Mouse (Mus musculus) heart, postnatal 10 days (tissue): Measurements from ENCODE around the gene Olfr1197. TPM values are rescaled to one million over a fixed set of nuclear protein-coding genes. Genes with fewer than 3 reads are reported as not detected.

ENCODE experiments used
- DNase-seq, 2 experiments: peaks; one replicate each; pipeline ENCODE4 v3.0.0; 2021
- intact Hi-C: fragments of 180-260 bp; cut with DNase I; formaldehyde crosslinking; loops from one replicate; pipeline ENCODE4 v1.15.1; 2025
- total RNA-seq, 2 experiments: library from RNA; stranded (reverse); gene quantifications; 2 replicates each; pipeline ENCODE4 v1.2.3; 2021

Gene Olfr1197
- not detected for total RNA-seq

DNA sequence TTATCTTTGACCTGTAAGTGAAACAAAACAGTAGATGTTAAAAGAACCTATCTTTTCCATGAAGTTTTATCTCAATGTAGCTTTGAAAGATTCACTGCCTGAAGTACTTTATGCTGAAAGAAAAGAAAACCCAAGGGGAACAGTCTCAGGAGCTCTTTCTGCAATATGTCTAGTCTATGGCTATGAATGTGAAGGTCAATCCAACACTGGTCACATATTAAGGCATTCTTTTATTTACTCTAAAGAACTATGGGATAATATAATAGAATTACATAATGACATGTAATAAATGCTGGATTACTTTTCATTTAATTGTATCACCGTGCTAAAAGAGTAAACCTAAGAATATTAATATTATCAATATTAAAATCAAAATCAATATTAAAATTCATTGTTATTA lies at the start of gene Olfr1197:
TSS of gene Olfr1197 (minus strand) at position 101 of the 400 bp plus-strand sequence.
- intact Hi-C loops = no loop called here
- DNase-seq = no peak

DNA sequence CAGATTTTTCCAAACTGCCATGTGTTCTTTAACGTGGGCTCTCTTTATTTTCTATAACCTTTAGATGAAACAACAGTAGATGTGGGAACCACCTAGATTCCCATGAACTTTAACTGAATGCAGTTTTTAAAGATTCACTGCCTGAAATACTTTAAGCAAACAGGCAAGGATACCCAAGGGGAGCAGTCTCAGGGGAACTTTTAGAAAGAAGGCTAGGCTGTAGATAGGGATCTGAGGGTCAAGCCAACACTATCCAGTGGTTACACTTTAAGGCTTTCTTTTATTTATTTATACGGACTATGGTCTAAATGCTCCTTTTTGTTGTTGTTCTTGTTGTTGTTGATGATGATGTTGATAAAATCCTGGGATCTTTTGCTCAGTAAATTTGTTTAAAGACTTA lies 38.2 kb upstream of the Olfr1197 start, which contains the start of gene Olfr1200:
TSS of gene Olfr1200 (minus strand) at position 101 of the 400 bp plus-strand sequence.
- DNase-seq = no peak
- intact Hi-C loops = no loop called here

DNA sequence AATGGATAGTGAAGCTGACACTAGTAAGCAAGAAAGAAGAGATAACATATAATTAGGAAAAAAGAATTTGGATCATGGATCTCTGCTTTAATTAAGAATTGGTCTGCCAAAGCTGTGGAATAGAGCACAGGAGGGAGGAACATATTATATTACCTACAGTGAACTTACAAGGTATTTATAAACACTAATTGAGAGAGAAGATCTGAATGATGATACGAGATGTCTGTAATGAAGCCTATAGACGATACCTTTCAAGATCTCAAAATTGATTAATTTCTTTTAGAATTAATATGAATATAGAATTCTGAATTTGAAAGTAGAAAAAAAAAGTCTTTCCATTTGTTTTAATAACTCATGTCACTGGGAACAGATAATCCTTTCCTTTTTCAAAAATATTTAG lies 28.2 kb upstream of the Olfr1197 start, which contains the start of gene Olfr1199:
TSS of gene Olfr1199 (minus strand) at position 101 of the 400 bp plus-strand sequence.
- intact Hi-C loops = no loop called here
- no peak for DNase-seq

DNA sequence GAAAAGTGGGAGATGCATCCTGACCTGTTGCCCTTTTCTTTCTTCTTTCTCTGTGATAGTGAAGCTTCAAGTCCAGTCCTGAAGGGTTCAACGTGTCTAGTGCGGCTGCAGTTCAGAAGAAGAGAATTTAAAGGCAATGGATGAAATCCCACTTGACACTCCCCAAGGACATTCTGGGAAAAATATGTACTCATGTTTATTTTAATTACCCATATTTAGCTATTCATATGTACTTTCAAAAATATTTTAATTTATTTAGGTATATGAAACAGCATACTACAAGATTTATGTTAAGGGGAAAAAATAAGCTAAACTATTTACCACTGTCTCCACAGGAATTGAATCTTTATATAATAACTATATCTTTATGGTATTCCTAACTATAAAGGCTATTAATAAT lies 19.1 kb upstream of the Olfr1197 start, which contains the start of gene Olfr1198:
TSS of gene Olfr1198 (minus strand) at position 101 of the 400 bp plus-strand sequence.
- no peak for DNase-seq
- intact Hi-C loops = no loop called here

DNA sequence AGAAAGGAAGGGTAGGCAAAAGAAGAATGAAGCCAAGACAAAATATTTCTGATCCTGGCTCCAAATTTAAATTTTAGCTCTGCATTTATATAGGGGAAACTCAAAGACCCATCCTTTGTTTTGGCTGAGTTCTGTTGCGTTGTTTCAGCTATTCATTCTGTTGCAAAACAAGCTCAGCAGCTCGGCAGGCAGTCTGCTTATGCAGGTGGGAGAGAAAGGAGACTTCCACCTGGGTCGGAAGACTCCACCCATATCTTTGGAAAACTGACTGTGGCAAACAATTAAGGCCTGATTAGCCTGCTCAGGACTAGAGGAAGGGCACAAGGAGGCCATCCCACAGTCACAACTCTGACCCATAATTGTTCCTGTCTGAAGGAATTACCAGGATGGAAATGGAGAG lies 11.2 kb upstream of the Olfr1197 start:
- DNase-seq = no peak
- intact Hi-C loops = no loop called here

DNA sequence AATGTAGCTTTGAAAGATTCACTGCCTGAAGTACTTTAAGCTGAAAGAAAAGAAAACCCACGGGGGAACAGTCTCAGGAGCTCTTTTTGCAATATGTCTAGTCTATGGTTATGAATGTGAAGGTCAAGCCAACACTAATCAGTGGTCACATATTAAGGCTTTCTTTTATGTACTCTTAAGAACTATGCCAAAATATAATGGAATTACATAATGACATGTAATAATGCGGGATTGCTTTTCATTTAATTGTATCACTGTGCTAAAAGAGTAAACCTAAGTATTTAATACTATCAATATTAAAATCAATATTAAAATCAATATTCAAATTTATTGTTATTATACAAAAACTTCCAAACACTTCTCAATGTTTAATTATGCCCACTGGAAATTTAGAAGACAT lies 27.7 kb downstream of the Olfr1197 start, which contains the start of gene Olfr1196:
TSS of gene Olfr1196 (minus strand) at position 101 of the 400 bp plus-strand sequence.
- DNase-seq = no peak
- intact Hi-C loops = no loop called here

DNA sequence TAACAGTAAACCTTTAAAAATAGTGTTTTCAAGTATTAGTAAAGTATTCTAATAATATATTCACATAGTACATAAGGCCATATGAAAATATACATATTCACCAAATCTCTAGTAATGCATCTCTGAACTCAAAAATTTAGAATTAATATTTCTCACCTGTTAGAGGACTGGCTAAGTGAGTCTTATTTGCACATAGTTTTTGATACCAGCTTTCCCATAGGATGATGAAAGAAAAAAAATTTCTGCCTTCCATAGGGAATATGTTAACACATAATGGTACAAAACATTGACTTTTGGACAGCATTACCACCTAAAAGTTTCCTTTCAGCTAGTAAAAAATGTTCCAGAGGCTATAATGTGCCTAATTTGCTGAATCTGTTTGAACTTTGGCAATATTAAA lies 43.1 kb downstream of the Olfr1197 start, which contains the start of gene Olfr1195:
TSS of gene Olfr1195 (minus strand) at position 101 of the 400 bp plus-strand sequence.
- intact Hi-C loops = no loop called here
- DNase-seq = no peak

Other genes with a start within 250 kb of the Olfr1197 start
- not detected for gene Olfr1184, start 248.8 kb downstream of the Olfr1197 start, total RNA-seq
- gene Olfr1185-ps1, start 239.0 kb downstream of the Olfr1197 start, total RNA-seq = not detected
- gene Olfr1186, start 213.8 kb downstream of the Olfr1197 start, total RNA-seq = not detected
- gene Olfr1188, start 175.4 kb downstream of the Olfr1197 start, total RNA-seq = not detected
- gene Olfr1189, start 145.9 kb downstream of the Olfr1197 start, total RNA-seq = not detected
- under 1 TPM in 1 of 2 experiments, not detected in 1; 0.05 TPM for gene Olfr1191-ps1, start 91.8 kb downstream of the Olfr1197 start, total RNA-seq
- gene Olfr1192-ps1, start 83.9 kb downstream of the Olfr1197 start, total RNA-seq = not detected
- gene Olfr1193, start 56.7 kb downstream of the Olfr1197 start, total RNA-seq = not detected
- gene Olfr1195, start 43.2 kb downstream of the Olfr1197 start, total RNA-seq = not detected
- not detected for gene Olfr1196, start 27.8 kb downstream of the Olfr1197 start, total RNA-seq
- gene Olfr1198, start 19.0 kb upstream of the Olfr1197 start, total RNA-seq = not detected
- gene Olfr1199, start 28.1 kb upstream of the Olfr1197 start, total RNA-seq = not detected
- gene Olfr1200, start 38.1 kb upstream of the Olfr1197 start, total RNA-seq = not detected
- gene Olfr1201, start 60.7 kb upstream of the Olfr1197 start, total RNA-seq = not detected
- not detected for gene Olfr1202, start 82.1 kb upstream of the Olfr1197 start, total RNA-seq
- gene Olfr1205, start 97.4 kb upstream of the Olfr1197 start, total RNA-seq = not detected
- not detected for gene Olfr1204, start 116.9 kb upstream of the Olfr1197 start, total RNA-seq
- not detected for gene Olfr1206, start 130.9 kb upstream of the Olfr1197 start, total RNA-seq
- not detected for gene Olfr1208, start 169.9 kb upstream of the Olfr1197 start, total RNA-seq
- not detected for gene Olfr1209, start 182.8 kb upstream of the Olfr1197 start, total RNA-seq
- not detected for gene Olfr1211, start 205.7 kb upstream of the Olfr1197 start, total RNA-seq
- gene Olfr1212, start 221.6 kb upstream of the Olfr1197 start, total RNA-seq = not detected
- not detected for gene Gm13762, start 247.9 kb upstream of the Olfr1197 start, total RNA-seq